Mouse (Mus musculus) C2C12 (cell line): ENCODE results near the gene Slc35a1. TPM values are rescaled to one million over a fixed set of nuclear protein-coding genes. Genes with fewer than 3 reads are reported as not detected.

Experiments
- H3K27me3 ChIP-seq: one replicate; pipeline ENCODE4 v1.6.1; 2011; ENCODE audit not compliant: control insufficient read depth, insufficient read depth, insufficient read length
- H3K36me3 ChIP-seq: one replicate; pipeline ENCODE4 v1.6.1; 2011; ENCODE audit not compliant: control insufficient read depth, insufficient read depth
- H3K4me3 ChIP-seq: one replicate; pipeline ENCODE4 v1.5.1; 2011; ENCODE audit warnings: mild to moderate bottlenecking, control low read depth; ENCODE audit not compliant: poor library complexity, insufficient read depth, severe bottlenecking
- H3K79me2 ChIP-seq: one replicate; pipeline ENCODE4 v1.6.1; 2011; ENCODE audit not compliant: control insufficient read depth, insufficient read depth
- H3K79me3 ChIP-seq: one replicate; pipeline ENCODE4 v1.6.1; 2011; ENCODE audit warnings: low read depth, control low read depth
- H3ac ChIP-seq: one replicate; pipeline ENCODE3; 2011; ENCODE audit warnings: low read depth; ENCODE audit not compliant: control insufficient read depth, insufficient read length
- CEBPB ChIP-seq: IDR thresholded peaks from one replicate; pipeline ENCODE4 v1.6.1; 2011; ENCODE audit warnings: low read depth, mild to moderate bottlenecking, control low read depth, moderate library complexity
- CTCF ChIP-seq: IDR thresholded peaks from one replicate; pipeline ENCODE4 v1.5.1; 2011; ENCODE audit not compliant: control insufficient read depth, insufficient read depth, insufficient read length
- FOSL1 ChIP-seq: IDR thresholded peaks from one replicate; pipeline ENCODE4 v1.8.0; 2011; ENCODE audit warnings: mild to moderate bottlenecking, low read length; ENCODE audit not compliant: poor library complexity, insufficient read depth, severe bottlenecking
- MAX ChIP-seq: IDR thresholded peaks from one replicate; pipeline ENCODE4 v1.6.1; 2011; ENCODE audit warnings: mild to moderate bottlenecking, control low read depth
- MYOD1 ChIP-seq: IDR thresholded peaks from one replicate; pipeline ENCODE4 v1.6.1; 2011; ENCODE audit warnings: low read depth; ENCODE audit not compliant: control insufficient read depth, insufficient read length
- MYOG ChIP-seq: IDR thresholded peaks from one replicate; pipeline ENCODE4 v1.6.1; 2011; ENCODE audit not compliant: control insufficient read depth, insufficient read length; ENCODE audit errors: extremely low read depth
- USF1 ChIP-seq: IDR thresholded peaks from one replicate; pipeline ENCODE4 v1.6.1; 2011; ENCODE audit warnings: low read depth, mild to moderate bottlenecking, control low read depth, moderate library complexity
- polyA plus RNA-seq: library from polyadenylated mRNA; unstranded; fragments of >200 nt; fragmentation: generic; extraction: Trizol; gene quantifications from one replicate; pipeline ENCODE4 v1.2.1, GENCODE M21; 2012; ENCODE audit warnings: missing spikeins

The Slc35a1 gene
- polyA plus RNA-seq, 1 experiment: 18.4 TPM

DNA sequence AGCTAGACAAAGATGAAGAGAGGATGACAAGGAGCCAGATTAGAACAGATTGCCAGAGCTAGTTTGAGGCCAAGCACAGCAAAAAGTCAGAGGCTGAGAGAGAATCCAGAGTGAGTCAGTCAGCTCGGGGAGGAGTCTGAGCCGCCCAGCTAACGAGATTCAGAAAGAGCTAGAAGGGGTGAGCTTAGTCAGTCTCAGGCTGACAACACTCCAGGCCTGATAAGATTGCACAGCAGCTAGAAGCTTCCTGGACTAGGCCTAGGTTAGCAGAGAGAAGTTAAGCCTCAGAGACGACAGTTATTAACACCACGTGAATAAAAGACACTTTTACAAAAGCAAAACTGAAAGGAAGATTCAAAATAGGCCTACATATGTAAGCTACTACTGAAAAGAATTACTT lies 19.3 kb downstream of the Slc35a1 start:
- H3K4me3 ChIP-seq: no peak overlapping the region
- no peaks in the 10 kb centered on the region for H3K27me3 ChIP-seq
- no peaks in the 10 kb centered on the region for H3K79me2 ChIP-seq
- H3K36me3 ChIP-seq: peaks cover 65% of the 10 kb centered on the region
- no peak overlapping the region for H3ac ChIP-seq
- no peaks in the 10 kb centered on the region for H3K79me3 ChIP-seq
- TF ChIP-seq MYOG (no peak), FOSL1 (no peak), MYOD1 (no peak), USF1 (no peak), MAX (no peak), CEBPB (no peak), CTCF (no peak)

DNA sequence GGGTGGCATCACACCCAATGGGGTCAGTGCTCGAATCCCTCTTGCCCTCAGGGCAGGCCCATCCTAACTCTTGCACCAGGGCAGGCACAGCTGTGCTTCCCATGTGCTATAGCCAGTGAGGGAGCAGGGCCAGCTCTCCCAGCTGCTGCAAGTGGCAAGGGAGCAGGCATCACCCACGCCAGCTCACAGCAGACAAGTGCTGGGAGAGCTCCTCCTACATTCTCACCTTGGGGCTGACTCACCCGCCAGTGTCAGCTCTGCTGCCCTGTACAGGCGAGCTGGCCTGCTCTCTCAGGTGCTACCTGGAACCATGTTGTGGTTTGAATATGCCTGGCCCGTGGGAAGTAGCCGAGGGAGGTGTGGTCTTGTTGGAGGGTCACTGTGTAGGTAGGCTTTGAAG lies 25.3 kb downstream of the Slc35a1 start:
- no peak overlapping the region for H3K4me3 ChIP-seq
- H3K27me3 ChIP-seq: no peaks in the 10 kb centered on the region
- no peak for TF ChIP-seq FOSL1
- TF ChIP-seq USF1: no peak
- no peaks in the 10 kb centered on the region for H3K79me3 ChIP-seq
- no peak overlapping the region for H3ac ChIP-seq
- no peaks in the 10 kb centered on the region for H3K79me2 ChIP-seq
- H3K36me3 ChIP-seq: peaks cover 55% of the 10 kb centered on the region

DNA sequence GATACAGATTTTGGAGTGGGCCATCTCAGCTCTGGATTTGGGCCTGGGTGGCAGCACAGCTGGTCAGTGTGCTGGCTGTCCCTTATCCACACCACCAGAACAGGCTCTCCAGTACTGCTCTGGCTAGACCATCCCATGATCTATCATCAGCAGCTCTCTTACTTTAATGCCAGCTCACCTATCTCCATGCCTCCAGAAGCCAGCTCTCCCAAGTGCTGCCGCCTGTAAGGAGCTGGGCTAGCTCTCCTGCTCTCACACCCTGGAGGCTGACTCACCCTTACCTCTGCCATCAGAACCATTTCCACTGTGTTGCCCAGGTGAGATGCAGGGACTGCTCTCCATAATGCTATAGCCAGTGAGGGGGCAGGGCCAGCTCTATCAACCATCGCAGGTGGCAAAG lies 25.7 kb downstream of the Slc35a1 start:
- Histone ChIP-seq H3K36me3 (peaks cover 55% of the 10 kb centered on the region), H3K4me3 (no peak overlapping the region), H3K79me2 (no peaks in the 10 kb centered on the region), H3K27me3 (no peaks in the 10 kb centered on the region), H3ac (no peak overlapping the region), H3K79me3 (no peaks in the 10 kb centered on the region)
- TF ChIP-seq FOSL1: no peak
- no peak for TF ChIP-seq MAX
- no peak for TF ChIP-seq CEBPB
- TF ChIP-seq CTCF: no peak
- no peak for TF ChIP-seq USF1
- no peak for TF ChIP-seq MYOD1
- TF ChIP-seq MYOG: no peak

DNA sequence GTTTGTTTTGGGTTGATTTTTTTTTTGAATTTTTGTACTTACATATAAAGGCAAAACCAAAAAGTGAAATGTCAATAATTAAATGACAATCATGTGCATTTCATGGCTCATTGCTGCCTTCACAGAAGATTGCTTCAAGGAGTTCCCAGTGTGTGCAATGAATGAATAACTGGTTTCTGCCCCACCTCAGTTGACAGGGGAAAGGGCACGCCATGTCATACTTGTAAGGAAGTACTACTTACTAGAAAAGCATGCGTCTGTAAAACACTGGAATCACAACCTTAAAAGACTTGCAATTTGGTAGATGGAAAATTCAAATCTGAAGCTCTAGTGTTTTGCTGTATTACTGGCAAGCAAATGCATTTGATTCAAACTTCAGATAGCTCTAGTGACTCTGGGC lies 28.2 kb downstream of the Slc35a1 start:
- no peak overlapping the region for H3K4me3 ChIP-seq
- no peaks in the 10 kb centered on the region for H3K79me2 ChIP-seq
- TF ChIP-seq MAX: no peak
- TF ChIP-seq MYOG: no peak
- no peak for TF ChIP-seq USF1
- TF ChIP-seq CEBPB: no peak
- no peak for TF ChIP-seq FOSL1
- no peak for TF ChIP-seq CTCF
- no peak for TF ChIP-seq MYOD1
- H3ac ChIP-seq: no peak overlapping the region
- no peaks in the 10 kb centered on the region for H3K27me3 ChIP-seq
- H3K79me3 ChIP-seq: no peaks in the 10 kb centered on the region
- peaks cover 54% of the 10 kb centered on the region for H3K36me3 ChIP-seq

DNA sequence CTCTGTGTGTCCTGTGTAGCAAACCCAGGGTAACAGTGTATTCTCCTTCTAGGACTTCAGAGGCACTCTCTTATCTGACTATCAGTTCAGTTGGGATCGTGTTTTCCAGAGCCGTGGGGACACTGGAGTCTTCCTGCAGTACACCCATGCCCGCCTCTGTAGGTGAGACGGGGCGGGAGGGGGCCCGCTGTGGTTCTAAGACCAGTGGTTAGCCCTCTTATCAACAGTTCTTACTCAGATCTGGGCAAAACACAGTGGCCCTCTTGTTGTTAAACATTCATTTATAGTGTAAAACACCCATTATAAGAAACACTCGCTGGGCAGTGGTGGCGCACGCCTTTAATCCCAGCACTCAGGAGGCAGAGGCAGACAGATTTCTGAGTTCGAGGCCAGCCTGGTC lies 31.1 kb downstream of the Slc35a1 start:
- Histone ChIP-seq H3ac (no peak overlapping the region), H3K27me3 (no peaks in the 10 kb centered on the region), H3K79me3 (no peaks in the 10 kb centered on the region), H3K4me3 (no peak overlapping the region), H3K36me3 (peaks cover 38% of the 10 kb centered on the region), H3K79me2 (no peaks in the 10 kb centered on the region)
- no peak for TF ChIP-seq FOSL1

DNA sequence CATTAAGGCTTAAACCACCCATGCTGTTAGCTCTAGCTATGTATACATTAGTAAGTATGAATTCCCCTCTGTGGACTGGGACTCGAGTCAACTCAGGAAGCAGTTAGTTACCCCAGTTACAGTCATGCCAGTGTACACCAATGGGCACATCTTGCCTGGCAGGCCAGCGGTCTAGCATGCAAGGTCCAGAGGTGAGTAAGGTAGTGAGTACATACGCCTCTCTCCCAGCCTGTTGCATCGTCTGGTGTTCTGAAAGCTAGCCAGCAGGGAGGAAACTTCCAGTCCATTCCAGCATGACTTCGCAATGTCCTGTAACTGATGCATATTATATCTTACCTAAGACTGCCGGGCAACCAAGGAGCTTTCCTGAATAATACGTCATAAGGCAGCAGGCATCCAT lies 34.1 kb downstream of the Slc35a1 start:
- Histone ChIP-seq H3K4me3 (no peak overlapping the region), H3K27me3 (no peaks in the 10 kb centered on the region), H3K79me2 (no peaks in the 10 kb centered on the region), H3ac (no peak overlapping the region), H3K79me3 (no peaks in the 10 kb centered on the region), H3K36me3 (peaks cover 36% of the 10 kb centered on the region)
- TF ChIP-seq MYOD1 (no peak), CEBPB (no peak), CTCF (no peak), MAX (no peak), FOSL1 (no peak), USF1 (no peak), MYOG (no peak)
